Mouse (Mus musculus): Measurements from ENCODE around the gene Twnk. TPM values are rescaled to one million over a fixed set of nuclear protein-coding genes. Genes with fewer than 3 reads are reported as not detected.

The Twnk gene
- polyA plus RNA-seq (2012; rRNA removed) = 6.1 and 6.4 TPM in 2 replicates

GRCm38 (mm10) chr19:45005444-45005843 is at the start of gene Twnk:
Twnk (plus strand) TSS chr19:45005663.
- peak within 1 kb of the TSS; percentile 97 for H3K4me3 ChIP-seq (ENCODE audit: extremely low read depth, insufficient read depth, insufficient read length)
- H3K4me1 ChIP-seq (ENCODE audit: control insufficient read depth, insufficient read depth, insufficient read length) = peaks cover 6% of the 10 kb centered on the region; the same call in 1 of the 2 replicates
- peak within 1 kb of the TSS; percentile 89 for H3K27ac ChIP-seq (ENCODE audit: insufficient read depth, low read length)
- peak; percentile 71 to 84 for DNase-seq (ENCODE audit: low read depth in 1 of 2, low spot score in 2 of 2)
- H3K36me3 ChIP-seq (ENCODE audit: control insufficient read depth, insufficient read depth, low read length) = peaks cover 4% of the 10 kb centered on the region
- WGBS = 8% methylated on average over 16 of the region's 16 CpGs
- no peak for TF ChIP-seq POLR2A (IDR thresholded peaks at IDR 0.05; ENCODE audit: low read depth, low read length)
- no peak for TF ChIP-seq CTCF (IDR thresholded peaks at IDR 0.05; ENCODE audit: extremely low read depth, insufficient read depth, insufficient read length, insufficient replicate concordance)
- no peaks in the 10 kb centered on the region for H3K27me3 ChIP-seq (ENCODE audit: control insufficient read depth, insufficient read depth, low read length)

DNA sequence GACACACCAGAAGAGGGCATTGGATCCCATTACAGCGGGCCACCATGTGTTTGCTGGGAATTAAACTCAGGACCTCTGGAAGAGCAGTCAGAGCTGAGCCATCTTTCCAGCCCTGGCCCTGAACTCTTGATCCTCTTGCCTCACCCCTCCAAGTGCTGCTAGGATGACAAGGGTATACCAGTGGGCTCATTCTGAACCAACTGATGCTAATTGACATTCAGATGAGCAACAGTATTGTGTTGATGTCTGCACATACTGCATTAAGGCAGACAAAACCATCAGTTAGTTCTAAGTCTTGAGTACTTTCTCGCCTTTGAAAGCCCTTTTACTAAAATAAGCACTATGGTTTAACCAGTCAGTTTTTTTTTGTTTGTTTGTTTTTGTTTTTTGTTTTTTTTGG is 45.8 kb upstream of the Twnk start:
- Histone ChIP-seq H3K27ac (ENCODE audit: insufficient read depth, low read length) (no peak overlapping the region), H3K4me1 (ENCODE audit: control insufficient read depth, insufficient read depth, insufficient read length) (no peaks in the 10 kb centered on the region), H3K36me3 (ENCODE audit: control insufficient read depth, insufficient read depth, low read length) (peaks cover 34% of the 10 kb centered on the region), H3K4me3 (ENCODE audit: extremely low read depth, insufficient read depth, insufficient read length) (no peak overlapping the region), H3K27me3 (ENCODE audit: control insufficient read depth, insufficient read depth, low read length) (no peaks in the 10 kb centered on the region)
- no peak for TF ChIP-seq CTCF (IDR thresholded peaks at IDR 0.05; ENCODE audit: extremely low read depth, insufficient read depth, insufficient read length, insufficient replicate concordance)
- no peak for TF ChIP-seq POLR2A (IDR thresholded peaks at IDR 0.05; ENCODE audit: low read depth, low read length)
- DNase-seq (ENCODE audit: low read depth in 1 of 2, low spot score in 2 of 2) = no peak
- WGBS = 90% methylated on average over 2 of the region's 2 CpGs

DNA sequence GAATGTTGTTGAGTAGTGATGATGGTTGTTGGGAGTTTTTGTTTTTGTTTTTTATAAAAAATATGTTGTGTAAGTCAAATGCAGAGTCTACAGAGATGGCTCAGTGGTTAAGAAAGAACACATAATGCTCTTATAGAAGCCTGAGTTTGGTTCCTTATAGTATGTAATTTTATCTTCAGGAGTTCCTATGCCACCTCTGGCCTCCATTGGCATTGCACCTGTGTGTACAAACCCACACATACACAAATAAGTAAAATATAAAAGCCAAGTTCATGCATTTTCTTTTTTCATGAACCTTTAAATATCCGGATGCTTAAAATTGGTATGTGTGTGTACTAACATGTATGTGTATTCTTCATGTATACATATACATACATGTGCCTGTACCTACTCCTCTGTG is 39.5 kb upstream of the Twnk start:
- DNase-seq (ENCODE audit: low read depth in 1 of 2, low spot score in 2 of 2) = no peak
- H3K4me3 ChIP-seq (ENCODE audit: extremely low read depth, insufficient read depth, insufficient read length) = no peak overlapping the region
- no peaks in the 10 kb centered on the region for H3K4me1 ChIP-seq (ENCODE audit: control insufficient read depth, insufficient read depth, insufficient read length)
- 100% methylated on average over 1 of the region's 1 CpGs for WGBS
- TF ChIP-seq CTCF (IDR thresholded peaks at IDR 0.05; ENCODE audit: extremely low read depth, insufficient read depth, insufficient read length, insufficient replicate concordance) = no peak
- TF ChIP-seq POLR2A (IDR thresholded peaks at IDR 0.05; ENCODE audit: low read depth, low read length) = no peak
- H3K27me3 ChIP-seq (ENCODE audit: control insufficient read depth, insufficient read depth, low read length) = no peaks in the 10 kb centered on the region
- H3K27ac ChIP-seq (ENCODE audit: insufficient read depth, low read length) = no peak overlapping the region
- peaks cover 30% of the 10 kb centered on the region for H3K36me3 ChIP-seq (ENCODE audit: control insufficient read depth, insufficient read depth, low read length)

GRCm38 (mm10) chr19:44968329-44968728 is 37.1 kb upstream of the Twnk start:
- no peaks in the 10 kb centered on the region for H3K27me3 ChIP-seq (ENCODE audit: control insufficient read depth, insufficient read depth, low read length)
- peaks cover 31% of the 10 kb centered on the region for H3K36me3 ChIP-seq (ENCODE audit: control insufficient read depth, insufficient read depth, low read length)
- no peak for TF ChIP-seq POLR2A (IDR thresholded peaks at IDR 0.05; ENCODE audit: low read depth, low read length)
- no peak for TF ChIP-seq CTCF (IDR thresholded peaks at IDR 0.05; ENCODE audit: extremely low read depth, insufficient read depth, insufficient read length, insufficient replicate concordance)
- H3K27ac ChIP-seq (ENCODE audit: insufficient read depth, low read length) = no peak overlapping the region
- H3K4me3 ChIP-seq (ENCODE audit: extremely low read depth, insufficient read depth, insufficient read length) = no peak overlapping the region
- no peaks in the 10 kb centered on the region for H3K4me1 ChIP-seq (ENCODE audit: control insufficient read depth, insufficient read depth, insufficient read length)
- DNase-seq (ENCODE audit: low read depth in 1 of 2, low spot score in 2 of 2) = no peak
- 90% methylated on average over 3 of the region's 3 CpGs for WGBS

GRCm38 (mm10) chr19:44976636-44977035 is 28.8 kb upstream of the Twnk start:
- WGBS = 90% methylated on average over 6 of the region's 6 CpGs
- no peak for DNase-seq (ENCODE audit: low read depth in 1 of 2, low spot score in 2 of 2)
- TF ChIP-seq CTCF (IDR thresholded peaks at IDR 0.05; ENCODE audit: extremely low read depth, insufficient read depth, insufficient read length, insufficient replicate concordance) (no peak), POLR2A (IDR thresholded peaks at IDR 0.05; ENCODE audit: low read depth, low read length) (no peak)
- Histone ChIP-seq H3K27ac (ENCODE audit: insufficient read depth, low read length) (no peak overlapping the region), H3K27me3 (ENCODE audit: control insufficient read depth, insufficient read depth, low read length) (no peaks in the 10 kb centered on the region), H3K36me3 (ENCODE audit: control insufficient read depth, insufficient read depth, low read length) (peaks cover 47% of the 10 kb centered on the region), H3K4me3 (ENCODE audit: extremely low read depth, insufficient read depth, insufficient read length) (no peak overlapping the region), H3K4me1 (ENCODE audit: control insufficient read depth, insufficient read depth, insufficient read length) (no peaks in the 10 kb centered on the region)

GRCm38 (mm10) chr19:44977148-44977547 is 28.3 kb upstream of the Twnk start:
- 91% methylated on average over 6 of the region's 6 CpGs for WGBS
- DNase-seq (ENCODE audit: low read depth in 1 of 2, low spot score in 2 of 2) = no peak
- TF ChIP-seq POLR2A (IDR thresholded peaks at IDR 0.05; ENCODE audit: low read depth, low read length) (no peak), CTCF (IDR thresholded peaks at IDR 0.05; ENCODE audit: extremely low read depth, insufficient read depth, insufficient read length, insufficient replicate concordance) (no peak)
- Histone ChIP-seq H3K4me3 (ENCODE audit: extremely low read depth, insufficient read depth, insufficient read length) (no peak overlapping the region), H3K36me3 (ENCODE audit: control insufficient read depth, insufficient read depth, low read length) (peaks cover 49% of the 10 kb centered on the region), H3K4me1 (ENCODE audit: control insufficient read depth, insufficient read depth, insufficient read length) (no peaks in the 10 kb centered on the region), H3K27ac (ENCODE audit: insufficient read depth, low read length) (no peak overlapping the region), H3K27me3 (ENCODE audit: control insufficient read depth, insufficient read depth, low read length) (no peaks in the 10 kb centered on the region)

DNA sequence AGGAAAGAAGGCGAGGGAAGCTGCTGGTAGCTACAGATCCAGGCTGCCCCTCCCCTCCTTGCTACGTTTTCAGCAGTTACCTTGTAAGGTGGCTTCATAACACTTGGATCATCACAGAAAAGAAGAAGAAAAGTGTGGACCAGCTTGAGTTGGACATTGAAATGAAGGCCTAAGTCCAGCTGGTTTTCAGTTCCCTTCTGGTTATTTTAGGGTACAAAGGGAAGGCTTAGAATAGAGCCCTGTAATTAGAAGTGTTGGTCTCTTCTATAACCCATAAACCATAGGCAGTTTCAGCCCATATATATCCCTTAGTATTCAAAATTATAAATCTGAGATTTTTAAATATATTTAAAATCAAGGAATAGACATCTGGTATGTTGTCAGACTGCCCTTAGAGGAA is 24.7 kb upstream of the Twnk start:
- Histone ChIP-seq H3K4me1 (ENCODE audit: control insufficient read depth, insufficient read depth, insufficient read length) (no peaks in the 10 kb centered on the region), H3K4me3 (ENCODE audit: extremely low read depth, insufficient read depth, insufficient read length) (no peak overlapping the region), H3K27me3 (ENCODE audit: control insufficient read depth, insufficient read depth, low read length) (no peaks in the 10 kb centered on the region), H3K27ac (ENCODE audit: insufficient read depth, low read length) (no peak overlapping the region), H3K36me3 (ENCODE audit: control insufficient read depth, insufficient read depth, low read length) (peaks cover 25% of the 10 kb centered on the region)
- WGBS = 79% methylated on average over 2 of the region's 2 CpGs
- DNase-seq (ENCODE audit: low read depth in 1 of 2, low spot score in 2 of 2) = no peak
- TF ChIP-seq POLR2A (IDR thresholded peaks at IDR 0.05; ENCODE audit: low read depth, low read length) (no peak), CTCF (IDR thresholded peaks at IDR 0.05; ENCODE audit: extremely low read depth, insufficient read depth, insufficient read length, insufficient replicate concordance) (no peak)

Measured in spleen, adult 2 months (tissue).